Mouse (Mus musculus) WW6 (cell line): Measurements from ENCODE around the gene Sowahc.
A peak's percentile ranks its signal among the peaks of the same experiment; 100 is the strongest.

ENCODE experiments used
- DNase-seq: peaks from one replicate; pipeline ENCODE4 v3.0.0-alpha.2; 2013; ENCODE audit warnings: low read depth, low spot score

The Sowahc gene

GRCm38 (mm10) chr10:59221473-59222270 is at the start of gene Sowahc, which contains the start of gene Sept10:
Gene Sowahc (plus strand): TSS chr10:59221953.
Gene Sept10 (minus strand): TSS chr10:59221847.
- DNase-seq = peak; percentile 75

GRCm38 (mm10) chr10:59172539-59172938 is 49.2 kb upstream of the Sowahc start:
- DNase-seq = no peak

GRCm38 (mm10) chr10:59179620-59180019 is 42.1 kb upstream of the Sowahc start:
- DNase-seq = no peak

GRCm38 (mm10) chr10:59182306-59182705 is 39.4 kb upstream of the Sowahc start:
- no peak for DNase-seq

GRCm38 (mm10) chr10:59194891-59195290 is 26.9 kb upstream of the Sowahc start:
- no peak for DNase-seq

GRCm38 (mm10) chr10:59196763-59197162 is 25.0 kb upstream of the Sowahc start:
- no peak for DNase-seq

- no peak for DNase-seq
Observed at GRCm38 (mm10) chr10:59200011-59200410, 21.7 kb upstream of the Sowahc start.

- DNase-seq = no peak
Observed at GRCm38 (mm10) chr10:59220824-59221472, 805 bp upstream of the Sowahc start.

- DNase-seq = no peak
Observed at GRCm38 (mm10) chr10:59222271-59223101, 733 bp downstream of the Sowahc start.

GRCm38 (mm10) chr10:59223301-59223700 is 1.5 kb downstream of the Sowahc start:
- DNase-seq = no peak

- DNase-seq = no peak
Observed at GRCm38 (mm10) chr10:59223890-59224289, 2.1 kb downstream of the Sowahc start.

- no peak for DNase-seq
Observed at GRCm38 (mm10) chr10:59225137-59225536, 3.4 kb downstream of the Sowahc start.

- DNase-seq = no peak
Observed at GRCm38 (mm10) chr10:59229205-59229820, 7.6 kb downstream of the Sowahc start.

- DNase-seq = no peak
Observed at GRCm38 (mm10) chr10:59235227-59235626, 13.5 kb downstream of the Sowahc start.

- DNase-seq = no peak
Observed at GRCm38 (mm10) chr10:59235847-59236246, 14.1 kb downstream of the Sowahc start.

GRCm38 (mm10) chr10:59236486-59236885 is 14.7 kb downstream of the Sowahc start:
- no peak for DNase-seq

GRCm38 (mm10) chr10:59237757-59238156 is 16.0 kb downstream of the Sowahc start:
- no peak for DNase-seq

GRCm38 (mm10) chr10:59241141-59241541 is 19.4 kb downstream of the Sowahc start:
- DNase-seq = no peak

GRCm38 (mm10) chr10:59249531-59249930 is 27.8 kb downstream of the Sowahc start:
- no peak for DNase-seq

- DNase-seq = no peak
Observed at GRCm38 (mm10) chr10:59250679-59251078, 28.9 kb downstream of the Sowahc start.

- DNase-seq = no peak
Observed at GRCm38 (mm10) chr10:59251980-59252379, 30.2 kb downstream of the Sowahc start.

GRCm38 (mm10) chr10:59252396-59252795 is 30.6 kb downstream of the Sowahc start:
- no peak for DNase-seq
